Mouse (Mus musculus) cerebellum, adult (tissue): ENCODE data around the gene Ptcd1.
"Not testable (repeated sequence)": the region's sequence is repeated elsewhere in the genome, so short reads cannot be mapped to it uniquely, and the experiment has no call there.

Source experiments
- ATAC-seq: cut with Nextera tagmentation; 2 replicates; pipeline ENCODE4 v1.9.2; 2017; ENCODE audit warnings: mild to moderate bottlenecking, moderate library complexity, mixed read lengths; ENCODE audit not compliant: insufficient number of reproducible peaks, low FRiP score, low TSS enrichment

The Ptcd1 gene

GRCm38 (mm10) chr5:145115736-145116135 lies 51.2 kb downstream of the Ptcd1 start:
- no peak for ATAC-seq

DNA sequence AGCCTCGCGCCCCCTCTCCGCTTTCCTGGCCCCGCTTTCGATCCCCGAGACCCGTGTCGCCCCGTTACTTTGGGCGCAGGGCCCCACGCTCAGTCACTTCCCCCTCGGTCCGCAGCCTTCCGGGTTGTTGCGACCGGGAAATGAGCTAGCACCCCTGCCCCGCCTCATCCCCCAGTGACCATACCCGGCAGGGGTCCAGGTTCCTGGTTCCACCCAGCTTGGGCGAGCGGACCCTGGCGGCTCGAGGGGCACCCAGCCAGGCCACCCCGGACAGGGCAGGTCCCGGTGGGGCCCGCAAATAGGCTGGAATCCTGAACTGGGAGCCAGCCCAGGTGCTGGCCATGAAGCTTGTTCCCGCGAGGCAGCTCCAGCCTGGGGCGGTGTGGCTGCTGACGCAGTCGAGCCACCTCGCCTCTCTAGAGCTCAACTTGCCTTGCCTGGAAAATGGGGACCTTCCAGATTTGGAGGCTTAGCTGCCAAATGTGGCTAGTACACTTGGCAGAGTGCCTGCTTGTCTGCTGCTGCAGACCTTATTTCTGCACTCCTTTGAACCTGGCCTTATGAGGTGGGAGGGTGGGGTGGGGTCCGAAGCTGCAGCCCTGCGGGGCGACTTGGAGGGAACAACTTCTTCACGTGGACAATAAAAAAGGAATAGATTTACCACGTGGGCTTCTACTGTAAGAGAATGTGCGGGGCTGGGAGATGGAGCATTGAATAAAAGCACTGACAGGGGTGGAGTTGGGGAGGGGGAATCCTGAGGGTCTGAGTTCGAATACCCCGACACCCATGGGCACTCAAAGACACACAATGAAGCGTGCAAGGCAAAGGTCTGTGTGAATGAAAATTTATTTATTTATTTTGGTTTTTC lies 52.1 kb downstream of the Ptcd1 start:
- ATAC-seq: no peak

- no peak for ATAC-seq
Measured at GRCm38 (mm10) chr5:145114071-145114605, 52.8 kb downstream of the Ptcd1 start, which contains the start of gene Arpc1b. Gene Arpc1b (plus strand): TSS chr5:145114215.

DNA sequence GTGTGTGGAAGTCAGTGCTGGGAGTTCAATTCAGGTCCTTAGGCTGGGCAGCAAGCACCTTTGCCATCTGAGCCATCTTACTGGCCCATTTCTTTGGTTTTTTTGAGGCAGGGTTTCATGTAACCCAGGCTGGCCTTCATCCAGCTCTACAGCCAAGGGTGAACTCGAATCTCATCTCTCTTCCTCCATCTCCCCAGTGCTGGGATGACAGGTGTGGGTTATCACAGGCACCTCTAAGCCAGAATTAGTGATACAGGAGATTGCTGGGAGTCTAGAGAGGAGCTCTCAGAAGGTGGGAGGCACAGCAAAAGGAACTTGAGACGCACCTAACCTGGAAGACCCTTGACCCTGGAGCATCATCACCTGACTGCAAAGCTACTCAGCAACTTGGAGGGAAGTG lies 53.5 kb downstream of the Ptcd1 start:
- ATAC-seq: no peak

DNA sequence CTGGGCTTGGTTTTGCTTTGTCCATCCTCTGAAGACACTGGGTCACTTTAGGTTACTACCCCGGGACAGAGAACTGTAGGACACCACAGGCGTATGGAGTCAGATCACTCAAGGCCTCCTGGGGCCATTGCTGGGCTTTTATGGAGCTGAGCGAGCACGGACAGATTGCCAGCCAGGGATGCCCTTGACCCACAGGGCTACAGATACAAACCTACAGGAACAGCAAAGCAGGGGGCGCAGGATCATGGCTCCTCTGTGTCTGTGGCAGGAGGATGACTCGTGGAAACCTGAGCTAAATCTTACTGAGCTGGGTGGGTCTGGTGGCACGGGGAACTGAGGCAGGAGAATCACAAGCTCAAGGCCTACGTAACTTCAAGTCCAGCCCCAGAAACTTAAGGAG lies 54.3 kb downstream of the Ptcd1 start:
- no peak for ATAC-seq

GRCm38 (mm10) chr5:145110401-145110800 lies 56.5 kb downstream of the Ptcd1 start:
- ATAC-seq: no peak

GRCm38 (mm10) chr5:145105694-145106275 lies 61.1 kb downstream of the Ptcd1 start:
- ATAC-seq: no peak

- ATAC-seq: no peak
Measured at GRCm38 (mm10) chr5:145104328-145104727, 62.6 kb downstream of the Ptcd1 start.

DNA sequence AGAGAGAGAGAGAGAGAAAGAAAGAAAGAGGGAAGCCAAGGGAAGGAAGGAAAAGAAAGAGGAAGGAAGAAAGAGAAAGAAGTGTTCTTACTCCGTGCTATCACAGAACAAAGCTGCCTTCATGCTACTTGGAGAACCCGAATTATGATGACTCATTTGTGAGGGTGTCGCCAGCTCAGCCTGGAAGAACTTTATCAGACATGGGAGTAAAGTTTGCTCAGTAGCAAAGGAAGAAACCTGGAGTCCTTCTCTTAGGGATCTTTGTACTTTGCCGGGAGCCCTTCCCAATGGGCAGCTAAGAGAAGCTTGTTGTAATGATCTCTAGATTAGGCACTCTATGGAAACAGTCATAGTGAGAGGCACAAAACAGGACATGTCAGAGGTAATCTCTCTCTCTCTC lies 64.2 kb downstream of the Ptcd1 start:
- no peak for ATAC-seq

- not testable (repeated sequence) for ATAC-seq
Measured at GRCm38 (mm10) chr5:145101451-145101850, 65.5 kb downstream of the Ptcd1 start.

- no peak for ATAC-seq
Measured at GRCm38 (mm10) chr5:145100960-145101359, 65.9 kb downstream of the Ptcd1 start.

DNA sequence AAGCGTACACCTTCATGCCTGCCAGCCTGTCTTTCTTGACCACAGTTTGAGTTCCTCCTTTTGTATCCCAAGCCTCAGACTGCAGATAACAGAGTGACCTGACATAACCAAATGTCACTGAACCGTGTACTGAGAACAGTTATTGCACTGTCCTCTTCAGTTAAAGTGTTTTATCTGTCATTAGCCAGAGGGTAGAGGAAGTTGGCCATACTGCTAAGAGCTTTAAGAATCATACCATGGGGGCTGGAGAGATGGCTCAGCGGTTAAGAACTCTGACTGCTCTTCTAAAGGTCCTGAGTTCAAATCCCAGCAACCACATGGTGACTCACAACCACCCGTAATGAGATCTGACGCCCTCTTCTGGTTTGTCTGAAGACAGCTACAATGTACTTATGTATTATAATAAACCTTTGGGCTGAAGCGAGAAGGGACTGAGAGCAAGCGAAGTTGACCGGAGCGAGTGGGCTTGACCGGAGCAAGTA lies 68.5 kb downstream of the Ptcd1 start:
- no peak for ATAC-seq
